Mouse (Mus musculus) urinary bladder, adult 18-20 months (tissue): ENCODE results near the gene Btbd35f16.
"Not testable (repeated sequence)": the region's sequence is repeated elsewhere in the genome, so short reads cannot be mapped to it uniquely, and the experiment has no call there.

Source experiments
- DNase-seq, 2 experiments: peaks; one replicate each; pipeline ENCODE4 v3.0.0; 2022; ENCODE audit warnings: low spot score in 2 of 2, mixed read lengths in 2 of 2

Gene Btbd35f16

GRCm38 (mm10) chrX:3956902-3957301, at the start of gene Btbd35f16:
Btbd35f16 (minus strand) TSS chrX:3957002.
- not testable (repeated sequence) for DNase-seq
